Mouse (Mus musculus): ENCODE results near the gene Cd47. TPM values are rescaled to one million over a fixed set of nuclear protein-coding genes. Genes with fewer than 3 reads are reported as not detected.

Cd47 gene
- total RNA-seq, 4 experiments from 2014 or later = 239 to 271 (median 254) TPM

DNA sequence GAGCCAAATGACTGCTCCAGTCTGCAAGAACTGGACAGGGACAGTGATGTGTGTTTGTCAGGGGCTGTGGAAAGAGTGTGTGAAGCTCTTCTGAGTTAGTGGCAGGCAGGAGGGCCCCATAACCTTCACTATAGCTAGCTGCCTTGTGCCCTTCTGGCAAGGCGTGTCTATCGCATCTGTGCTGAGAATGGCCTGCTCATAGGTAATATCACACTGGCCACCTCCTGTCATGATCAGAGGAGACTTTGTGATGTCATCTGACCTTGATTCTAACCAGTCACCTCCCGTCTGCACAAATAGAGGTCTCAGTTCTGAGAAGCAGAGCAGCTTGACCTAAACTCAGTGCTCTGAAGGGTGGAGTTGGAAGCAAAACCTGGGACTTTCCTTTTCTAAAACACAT, 148.0 kb downstream of the Cd47 start:
- DNase-seq (ENCODE audit: low spot score in 2 of 2) = no peak

DNA sequence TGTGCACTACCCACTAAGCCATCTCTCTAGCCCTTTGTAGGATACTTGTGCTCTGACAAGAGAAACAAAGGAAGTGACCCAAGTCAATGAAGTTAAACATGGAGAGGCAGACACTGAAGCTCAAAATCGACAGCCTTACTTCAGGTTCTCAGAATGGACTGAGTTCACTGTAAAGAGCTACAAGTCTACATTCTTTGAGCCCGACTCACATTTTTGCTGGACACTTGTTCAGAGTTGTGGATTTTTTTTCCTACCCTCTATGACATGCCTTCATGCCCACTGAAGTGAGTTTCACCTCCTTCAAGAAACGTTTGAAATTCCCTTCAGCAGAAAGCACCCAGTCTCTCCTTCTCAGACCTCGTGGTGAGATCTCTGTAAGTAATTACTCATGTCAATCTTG, 148.9 kb downstream of the Cd47 start:
- DNase-seq (ENCODE audit: low spot score in 2 of 2) = no peak

- no peak for DNase-seq (ENCODE audit: low spot score in 2 of 2)
Observed at GRCm38 (mm10) chr16:49950340-49950739, 150.0 kb downstream of the Cd47 start.

DNA sequence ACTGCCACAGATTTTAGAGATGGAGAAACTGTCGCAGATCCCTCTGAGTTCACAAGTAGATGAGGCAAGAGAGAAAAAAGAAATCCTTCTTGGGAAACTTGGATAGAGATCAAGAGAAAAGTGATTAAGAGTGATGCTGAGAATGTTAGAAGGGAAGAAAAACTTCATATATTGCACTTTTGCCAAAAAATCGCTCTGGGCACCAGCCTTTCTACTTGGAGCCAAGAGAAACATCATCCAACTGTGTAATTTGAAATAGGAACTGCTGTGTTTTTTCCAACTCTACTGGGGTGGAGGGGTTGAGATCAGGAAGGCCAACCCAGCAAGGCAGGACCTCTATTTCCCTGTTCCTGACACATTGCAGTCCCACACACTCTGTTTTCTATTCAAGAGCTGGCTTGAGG, 151.0 kb downstream of the Cd47 start:
- DNase-seq (ENCODE audit: low spot score in 2 of 2) = no peak

- DNase-seq (ENCODE audit: low spot score in 2 of 2) = no peak
Observed at GRCm38 (mm10) chr16:49951925-49952523, 151.7 kb downstream of the Cd47 start.

DNA sequence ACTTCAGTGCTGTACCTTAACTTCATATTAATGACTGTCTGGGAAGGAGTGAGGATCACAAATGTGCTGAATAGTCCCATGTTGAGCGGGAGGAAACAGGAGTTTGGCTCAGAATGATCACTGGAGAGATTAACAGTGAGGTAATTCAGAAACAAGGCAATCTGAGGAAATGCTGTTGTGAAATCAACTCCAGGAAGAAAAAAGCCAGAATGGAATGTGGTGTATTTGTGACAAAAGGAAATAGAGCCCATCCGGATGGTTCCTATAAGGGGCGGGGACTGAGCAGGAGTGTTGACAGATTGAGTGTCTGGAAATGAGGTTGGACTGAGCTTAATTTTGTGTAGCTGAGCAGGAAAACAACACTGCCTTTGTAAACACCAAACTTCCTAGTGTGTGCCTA, 153.5 kb downstream of the Cd47 start:
- DNase-seq (ENCODE audit: low spot score in 2 of 2) = no peak

DNA sequence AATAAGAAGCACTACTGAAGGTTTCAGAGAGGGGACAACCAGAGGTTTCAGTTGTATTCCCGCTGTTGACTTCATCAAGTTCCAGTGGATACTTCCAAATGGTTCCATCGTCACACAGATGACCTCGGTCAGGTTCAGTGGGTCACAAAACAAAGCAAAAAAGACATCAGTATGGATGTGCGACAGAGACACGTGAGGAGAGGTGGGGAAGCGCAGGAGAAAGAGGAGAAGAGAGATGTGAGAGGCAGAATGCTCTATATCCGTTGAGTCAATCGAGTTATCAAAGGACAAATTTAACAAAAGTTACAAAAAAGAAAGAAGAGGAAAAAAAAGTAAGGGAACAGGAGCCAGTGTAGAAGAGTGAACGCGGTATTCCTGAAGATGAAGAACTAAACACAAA, 154.6 kb downstream of the Cd47 start:
- no peak for DNase-seq (ENCODE audit: low spot score in 2 of 2)

- no peak for DNase-seq (ENCODE audit: low spot score in 2 of 2)
Observed at GRCm38 (mm10) chr16:49955325-49955724, 155.0 kb downstream of the Cd47 start.

DNA sequence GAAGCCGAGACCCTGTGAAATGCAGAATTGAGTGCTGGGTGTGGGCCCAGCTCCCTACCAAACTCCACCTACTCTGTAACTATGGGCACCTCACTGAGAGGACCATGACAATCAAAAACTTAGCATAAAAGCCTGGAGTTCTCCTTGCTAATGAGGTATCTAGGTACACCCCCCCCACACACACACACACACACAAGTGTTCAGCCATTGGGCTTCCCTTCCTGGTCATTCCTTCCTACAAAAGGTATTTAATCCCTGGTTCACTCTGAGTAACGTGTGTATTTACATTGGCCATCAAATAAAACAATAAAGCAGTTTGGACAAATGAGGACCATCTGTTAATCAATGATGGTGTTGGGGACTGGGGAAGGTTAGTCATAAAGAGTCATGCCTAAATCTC, 155.6 kb downstream of the Cd47 start:
- DNase-seq (ENCODE audit: low spot score in 2 of 2) = no peak

- DNase-seq (ENCODE audit: low spot score in 2 of 2) = no peak
Observed at GRCm38 (mm10) chr16:49956531-49957302, 156.4 kb downstream of the Cd47 start.

- no peak for DNase-seq (ENCODE audit: low spot score in 2 of 2)
Observed at GRCm38 (mm10) chr16:49958900-49959436, 158.6 kb downstream of the Cd47 start.

GRCm38 (mm10) chr16:49962305-49962704, 162.0 kb downstream of the Cd47 start:
- no peak for DNase-seq (ENCODE audit: low spot score in 2 of 2)

- no peak for DNase-seq (ENCODE audit: low spot score in 2 of 2)
Observed at GRCm38 (mm10) chr16:49964321-49964986, 164.1 kb downstream of the Cd47 start.

Other genes starting within 250 kb of the Cd47 start
- gene Ift57, start 101.3 kb upstream of the Cd47 start, total RNA-seq (2022) = 10 to 100 TPM; 51.8 to 55.5 (median 55.0) TPM

Measured in left cerebral cortex, adult 8-10 months (tissue).